Mouse (Mus musculus) adrenal gland, adult 2 months (tissue): ENCODE measurements at regions not wholly inside any gene's neighbourhood (a gene's known extent, or its start where the extent isn't known, plus 50 kb on each side); places are given as distances from the start of the nearest gene placed in this dataset.
"Not testable (repeated sequence)": the region's sequence is repeated elsewhere in the genome, so short reads cannot be mapped to it uniquely, and the experiment has no call there.

Source experiments
- DNase-seq: peaks from one replicate; pipeline ENCODE4 v3.0.0; 2021

DNA sequence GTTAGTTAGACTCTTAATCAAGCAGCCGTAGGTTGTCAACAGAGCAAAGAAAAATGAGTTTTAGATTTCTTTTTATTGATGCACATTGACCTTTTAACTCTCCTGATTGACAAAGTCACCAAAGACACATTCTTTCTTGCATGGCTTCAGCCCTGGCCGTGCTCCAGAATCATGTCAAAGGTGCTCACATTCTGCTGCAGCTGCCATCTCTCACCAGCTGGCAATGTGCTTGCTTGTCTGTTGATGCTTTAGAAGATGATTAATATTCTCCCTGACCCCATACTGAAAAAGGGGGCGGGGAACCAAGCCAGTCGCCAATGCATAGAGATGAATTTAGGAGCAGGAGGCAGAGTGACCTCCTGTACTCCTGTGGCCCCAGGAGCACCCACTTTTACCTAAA is 510.1 kb downstream of the Hace1 start:
- no peak for DNase-seq

DNA sequence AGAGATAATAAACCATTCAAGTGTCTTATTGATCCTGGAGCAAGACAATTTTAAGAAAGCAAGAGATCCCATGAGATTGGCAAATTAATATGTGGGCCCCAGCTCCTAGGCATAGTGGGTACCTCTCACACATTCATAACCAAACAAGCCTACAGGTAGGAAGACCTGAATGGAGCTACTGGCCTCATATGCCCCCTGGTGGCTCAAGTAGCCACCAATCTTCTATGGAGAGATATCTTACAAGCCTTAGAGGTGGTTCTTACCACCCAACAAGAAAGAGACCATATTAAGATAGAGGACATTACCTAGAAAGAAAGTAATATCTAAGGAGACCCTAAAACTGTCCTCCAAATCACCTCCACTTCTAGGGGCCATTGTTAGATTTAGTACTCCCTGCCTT is 523.2 kb downstream of the Hace1 start:
- DNase-seq, result no peak

DNA sequence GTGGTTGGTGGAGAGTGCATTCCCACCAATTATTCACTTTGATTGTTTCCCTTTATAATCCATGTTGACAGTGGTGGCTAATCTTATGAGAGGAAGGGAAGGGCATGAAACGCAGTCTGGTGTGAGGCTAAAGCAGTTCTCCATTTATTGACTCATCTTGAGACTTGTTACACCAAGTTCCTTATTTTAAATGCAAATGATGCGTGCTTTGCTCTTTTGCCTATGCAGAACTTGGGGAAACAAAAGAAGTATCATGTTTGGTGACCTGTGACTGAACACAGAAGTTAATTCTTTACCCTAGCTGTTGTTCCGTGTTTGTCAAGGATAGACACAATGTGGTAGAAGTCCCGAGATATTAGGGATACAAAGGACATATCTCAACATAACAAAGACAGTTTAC is 531.2 kb downstream of the Hace1 start:
- DNase-seq, result no peak

DNA sequence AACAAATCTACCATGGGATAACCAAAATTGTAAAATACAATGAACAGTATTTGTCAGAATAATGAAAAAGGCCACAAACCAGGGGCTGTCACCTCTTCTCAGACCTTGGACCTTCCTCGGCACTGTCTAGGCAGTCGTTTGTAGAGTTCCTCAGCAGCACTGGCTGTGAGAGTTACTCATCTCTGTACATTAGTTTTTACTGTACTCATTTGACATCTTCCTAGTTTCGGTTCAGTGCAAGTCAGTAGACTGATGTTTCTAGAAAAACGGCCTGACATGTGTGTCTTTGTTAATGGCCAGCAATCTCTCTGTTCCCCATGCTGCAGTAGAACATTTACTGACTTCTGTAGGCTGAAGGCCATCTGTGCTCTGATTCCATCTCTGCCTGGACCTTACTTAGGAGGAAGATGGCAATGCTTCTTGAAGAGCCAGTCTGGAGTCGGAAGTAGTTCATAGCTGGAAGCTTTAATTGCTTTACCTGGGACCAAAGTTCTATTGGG is 537.1 kb downstream of the Hace1 start:
- DNase-seq, result no peak

DNA sequence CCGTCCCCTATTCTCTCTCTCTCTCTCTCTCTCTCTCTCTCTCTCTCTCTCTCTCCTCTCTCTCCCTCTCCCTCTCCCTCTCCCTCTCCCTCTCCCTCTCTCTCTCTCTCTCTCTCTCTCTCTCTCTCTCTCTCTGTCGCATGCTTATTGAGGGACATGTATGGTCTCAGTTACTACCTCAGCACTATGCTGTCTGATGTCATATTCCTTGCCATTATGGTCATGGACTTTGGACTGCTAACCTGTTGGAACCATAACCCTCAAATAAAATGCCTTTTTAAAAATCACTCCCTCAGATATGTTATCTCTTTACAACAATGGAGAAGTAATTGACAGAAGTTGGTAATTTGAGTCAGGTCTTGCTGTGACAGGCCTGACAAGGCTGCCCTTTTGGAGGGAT is 544.8 kb downstream of the Hace1 start:
- not testable (repeated sequence) for DNase-seq

DNA sequence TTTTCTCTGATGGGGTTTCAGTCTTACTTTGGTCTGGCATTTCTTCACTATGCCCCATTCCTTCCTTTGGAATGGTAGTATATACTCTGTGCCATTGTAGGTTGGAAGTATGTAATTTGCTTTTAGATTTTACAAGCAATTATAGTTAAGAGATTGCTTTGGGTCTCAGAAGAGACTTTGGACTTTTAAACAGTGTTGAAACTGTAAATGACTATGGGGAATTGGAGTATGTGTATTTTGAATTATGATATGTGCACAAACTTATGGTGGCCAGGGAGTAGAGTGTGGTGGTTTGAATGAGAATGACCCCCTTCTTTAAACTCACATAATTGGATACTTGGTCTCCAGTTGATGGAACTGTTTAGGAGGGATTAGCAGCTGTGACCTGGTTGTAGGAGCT is 546.2 kb downstream of the Hace1 start:
- no peak for DNase-seq

DNA sequence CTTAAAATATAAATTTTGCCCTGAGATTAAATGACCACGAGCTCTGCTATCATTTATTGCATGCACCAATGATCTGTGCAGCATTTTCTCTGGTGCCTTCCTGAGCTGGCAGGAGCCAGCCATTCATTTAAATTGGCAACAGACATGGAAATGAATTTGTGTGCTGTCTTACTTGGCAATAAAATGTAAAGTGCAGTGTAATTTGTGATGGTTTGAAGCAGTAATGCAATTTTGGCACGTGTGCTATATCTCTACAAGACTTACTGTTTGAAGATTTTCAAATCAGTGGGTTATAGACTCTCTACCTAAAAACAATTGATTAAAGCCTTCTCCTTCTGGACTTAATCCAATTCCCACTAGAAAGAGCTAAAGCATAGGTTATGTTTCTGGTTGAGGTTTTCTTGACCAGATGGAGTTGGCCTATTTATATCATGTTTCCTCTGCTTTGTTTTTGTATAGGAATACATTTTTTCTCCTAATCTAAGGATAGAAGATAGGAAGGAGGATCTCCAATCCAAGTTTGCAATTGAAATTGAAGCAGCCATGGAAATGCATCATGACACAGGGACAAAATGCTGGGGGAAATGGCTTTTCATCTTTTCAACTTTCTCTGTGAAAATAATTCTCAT is 557.6 kb downstream of the Hace1 start:
- DNase-seq, result no peak

DNA sequence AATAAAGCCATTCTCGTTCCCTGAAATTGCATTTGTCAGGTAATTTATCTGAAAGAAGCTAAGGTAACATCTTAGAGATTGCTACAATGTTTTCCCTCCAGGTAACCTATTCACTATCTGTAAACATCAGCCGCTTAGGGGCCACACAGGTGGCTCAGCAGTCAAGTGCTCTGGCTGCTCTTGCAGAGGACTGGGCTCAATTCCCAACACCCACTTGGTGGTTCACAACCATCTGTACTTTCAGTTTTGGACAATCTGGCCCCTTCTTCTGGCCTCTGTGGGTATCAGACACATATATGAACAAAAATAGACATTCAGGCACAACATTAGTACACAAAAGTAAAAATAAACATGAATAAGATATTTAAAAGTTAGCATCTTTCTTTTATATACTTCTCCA is 596.4 kb downstream of the Hace1 start:
- no peak for DNase-seq

DNA sequence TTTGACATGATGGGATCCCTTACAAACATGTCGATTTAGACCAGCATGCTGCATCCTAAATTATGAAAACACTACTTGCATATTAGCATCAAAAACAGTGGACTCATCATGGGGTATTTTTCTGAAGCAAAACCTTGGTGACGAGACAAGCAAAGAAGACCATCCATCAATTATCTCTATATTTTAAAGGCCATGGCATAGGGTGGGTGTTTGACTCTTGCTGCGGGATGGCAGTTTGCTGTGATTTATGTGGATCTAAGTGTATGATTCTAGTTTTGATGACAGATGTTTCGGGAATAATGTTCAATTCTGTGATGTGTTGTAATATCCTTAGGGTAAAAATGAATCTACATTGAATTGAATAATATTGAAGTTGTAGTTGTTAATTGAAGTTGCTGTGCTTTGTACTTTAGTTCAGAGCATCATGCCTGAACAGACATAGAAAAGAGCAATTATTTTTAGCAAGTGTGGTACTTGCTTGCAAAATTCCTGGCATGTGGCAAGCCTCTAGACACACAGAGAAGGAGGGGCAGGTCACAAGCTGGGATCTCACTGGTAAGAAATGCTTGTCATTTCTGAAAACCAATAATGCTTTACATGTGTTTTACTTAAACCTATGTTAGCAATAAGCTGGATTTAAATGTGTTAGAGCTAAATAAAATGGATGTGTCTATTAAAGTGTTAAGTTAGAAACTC is 608.3 kb downstream of the Hace1 start:
- DNase-seq, result no peak

DNA sequence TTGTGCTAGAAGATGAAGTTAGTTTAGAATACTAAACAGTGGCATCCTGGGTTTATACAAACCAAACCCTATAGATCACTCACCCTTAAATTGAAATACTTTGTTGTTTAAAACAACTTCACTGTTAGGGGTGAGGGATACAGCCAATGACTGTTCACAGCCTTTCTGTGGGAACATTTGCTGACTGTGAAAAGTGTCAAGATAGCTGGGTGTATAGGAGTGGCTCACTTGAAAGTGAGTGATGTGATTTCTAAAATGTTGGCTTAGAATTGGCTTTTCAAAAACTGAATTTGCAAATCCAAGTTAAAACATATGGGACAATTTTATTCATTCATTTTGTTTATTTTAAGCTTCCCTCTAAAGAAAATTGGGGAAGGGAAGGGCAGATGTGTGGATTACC is 616.5 kb downstream of the Hace1 start:
- no peak for DNase-seq

DNA sequence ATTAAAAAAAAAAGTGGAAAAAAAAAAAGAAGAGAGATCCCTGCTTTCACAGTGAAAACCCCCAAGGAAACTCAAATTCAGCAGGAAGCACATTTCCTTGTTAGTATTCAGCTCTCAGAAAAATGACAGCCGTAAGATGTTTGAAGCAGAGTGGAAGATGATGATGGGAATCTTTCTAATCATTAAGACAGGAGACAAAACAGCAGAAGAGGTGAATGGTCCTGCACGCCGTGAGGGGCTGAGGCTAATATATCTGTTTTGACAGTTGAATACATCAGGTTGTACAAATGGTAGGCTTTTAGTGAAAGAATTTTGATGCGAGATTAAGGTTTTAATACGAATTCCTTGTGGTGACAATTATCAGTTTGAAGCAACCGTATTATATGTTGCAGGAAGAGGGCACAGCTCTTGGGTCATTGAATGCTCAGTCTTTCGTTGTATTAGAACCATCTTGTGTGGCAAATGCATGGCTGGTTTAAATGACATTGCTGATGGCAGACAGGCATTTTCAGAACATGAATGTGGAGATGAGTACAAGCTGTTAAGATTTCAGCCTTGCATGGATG is 649.3 kb downstream of the Hace1 start:
- no peak for DNase-seq

DNA sequence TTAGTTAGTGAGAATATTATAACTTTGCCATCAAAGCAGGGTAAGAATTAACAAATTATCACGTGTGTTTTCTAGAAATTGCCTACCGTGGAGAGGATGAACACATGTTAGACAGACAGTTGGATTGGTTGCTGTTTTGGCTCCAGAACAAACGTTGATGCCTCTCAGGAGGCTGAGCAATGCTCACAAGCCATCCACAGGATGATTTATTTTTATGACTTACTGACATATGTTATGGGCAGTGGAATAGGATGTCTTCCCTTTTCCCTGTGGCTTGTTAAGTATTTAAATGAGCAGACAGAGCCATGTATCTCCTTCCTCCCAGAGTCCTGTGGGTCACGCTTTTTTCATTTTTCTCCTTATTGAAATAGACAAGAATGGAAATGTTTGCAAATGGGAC is 652.0 kb downstream of the Hace1 start:
- DNase-seq, result no peak

DNA sequence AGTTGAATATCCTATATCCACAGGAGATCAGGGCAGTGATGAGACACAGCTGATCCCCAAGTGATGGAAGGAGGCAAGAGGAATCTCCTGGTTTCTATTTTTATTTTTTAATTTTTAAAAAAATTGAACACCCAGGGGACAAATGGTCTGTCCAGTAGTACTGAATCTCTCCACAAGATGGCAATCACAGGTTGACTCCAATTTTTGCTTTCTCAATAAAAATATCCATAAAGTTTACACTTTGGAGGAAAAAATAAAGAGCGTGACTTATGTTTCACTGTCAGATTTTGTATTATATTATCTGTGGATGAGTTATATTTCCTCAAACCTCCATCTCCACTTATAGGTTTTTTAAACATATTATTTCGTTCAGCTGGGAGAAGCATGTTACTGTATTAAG is 658.0 kb downstream of the Hace1 start:
- no peak for DNase-seq

DNA sequence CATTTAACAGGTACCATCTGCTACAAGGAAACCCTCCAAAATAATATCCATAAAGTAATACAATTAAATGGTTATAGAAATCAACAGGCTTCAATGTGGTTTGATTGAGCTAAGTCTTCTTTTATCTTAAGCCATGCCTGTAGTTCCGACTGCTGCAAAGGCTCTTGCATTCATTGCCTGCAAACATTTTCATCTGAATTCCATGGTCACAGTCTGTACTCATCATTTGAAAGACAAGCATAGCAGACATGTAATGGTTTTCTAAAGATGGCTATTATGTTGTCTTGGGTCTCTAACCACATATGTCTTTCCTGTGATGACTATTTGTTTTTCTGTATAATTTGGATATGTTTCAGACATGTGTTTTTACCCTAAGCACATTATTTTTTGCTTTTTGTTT is 677.9 kb downstream of the Hace1 start:
- DNase-seq, result no peak

DNA sequence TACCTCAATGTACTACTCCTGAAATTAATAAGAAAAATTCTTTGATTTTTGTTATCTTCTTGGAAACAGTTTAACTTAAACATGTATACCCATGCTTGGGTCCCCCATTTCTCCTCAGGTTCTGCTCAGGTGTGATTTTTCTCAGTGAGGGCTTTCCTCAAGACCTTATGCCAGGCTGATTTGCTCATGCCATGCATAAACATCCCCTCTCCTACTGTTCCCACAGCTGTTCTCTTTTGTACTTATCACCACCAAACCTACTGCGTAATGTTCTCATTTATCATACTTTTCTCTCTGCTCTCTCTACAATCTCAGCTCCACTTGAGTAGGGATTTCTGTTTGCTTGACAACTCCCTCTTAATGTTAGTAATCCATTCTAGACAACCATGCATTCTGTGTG is 692.1 kb downstream of the Hace1 start:
- DNase-seq, result no peak

DNA sequence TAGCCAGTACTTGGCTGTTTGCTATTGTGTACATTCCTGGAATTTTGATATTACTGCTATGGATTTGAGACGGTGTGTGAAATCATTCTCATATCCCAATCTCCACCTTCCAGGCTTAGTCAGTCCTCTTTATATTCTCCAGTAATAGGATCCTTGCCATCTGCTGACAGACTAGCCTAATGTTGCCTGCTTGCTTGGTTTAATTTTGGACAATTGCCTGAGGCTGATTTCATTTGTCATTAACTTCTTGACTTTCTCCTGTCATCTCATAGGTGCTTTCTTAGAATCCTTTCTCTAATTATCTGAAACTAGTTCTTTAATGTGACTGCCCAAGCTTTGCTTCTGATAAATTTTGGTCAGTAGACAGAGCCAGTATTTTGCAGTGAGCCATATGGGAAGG is 696.2 kb downstream of the Hace1 start:
- no peak for DNase-seq

DNA sequence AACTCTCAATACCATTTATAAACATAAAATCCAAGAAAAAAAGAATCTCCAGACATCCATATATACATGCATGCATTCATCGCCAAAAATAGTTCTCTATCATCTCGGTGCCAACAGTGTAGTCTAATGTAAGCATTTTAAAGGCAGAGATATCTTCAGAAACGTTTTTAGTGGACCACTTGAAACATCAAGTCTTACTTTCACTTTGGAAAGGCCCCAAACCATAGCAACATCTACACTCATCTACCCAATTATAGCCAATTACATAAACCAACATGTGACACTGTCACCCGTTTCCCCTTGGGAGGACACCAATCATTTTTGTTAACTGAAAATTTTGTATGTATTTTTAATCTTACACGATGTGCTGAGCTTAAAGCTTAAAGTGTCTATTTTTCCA is 716.7 kb downstream of the Hace1 start:
- DNase-seq, result no peak

DNA sequence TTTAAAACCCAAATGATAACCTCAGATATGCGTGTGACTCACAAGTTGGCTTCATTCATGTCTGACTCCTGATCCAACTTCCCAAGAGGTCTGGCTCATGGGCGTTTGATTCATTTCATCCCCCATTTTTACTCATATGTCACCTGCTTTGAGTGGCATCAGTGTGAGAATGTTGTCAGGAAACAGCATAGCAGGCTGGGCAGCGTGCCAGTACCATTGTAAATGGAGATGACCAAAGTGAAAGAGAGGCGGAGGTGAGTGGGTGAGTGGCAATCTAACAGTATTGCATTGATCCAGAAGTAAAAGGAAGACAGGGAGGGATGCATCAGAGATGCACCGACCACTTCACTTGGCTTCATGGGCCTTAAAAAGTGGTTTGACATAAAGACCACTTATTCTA is 720.7 kb downstream of the Hace1 start:
- DNase-seq, result peak; percentile 1

DNA sequence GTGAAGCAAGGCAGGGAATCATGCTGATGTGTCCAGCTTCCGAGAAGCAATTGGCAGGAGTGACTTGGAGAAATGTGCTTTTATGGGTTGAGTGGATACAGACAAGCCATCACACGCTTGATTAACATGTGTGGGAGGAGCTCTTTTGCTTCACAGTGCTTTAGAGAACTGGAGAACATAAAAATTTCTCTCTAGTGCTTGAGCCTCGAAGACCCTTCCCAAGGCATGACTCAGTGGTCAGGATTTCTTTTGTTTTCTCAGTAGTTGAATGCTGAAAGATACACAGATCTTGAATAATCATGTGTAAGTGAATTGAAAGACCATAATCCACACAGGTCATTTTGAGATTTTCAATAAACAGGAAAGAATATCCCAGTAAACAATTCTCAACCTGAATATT is 721.9 kb downstream of the Hace1 start:
- no peak for DNase-seq

DNA sequence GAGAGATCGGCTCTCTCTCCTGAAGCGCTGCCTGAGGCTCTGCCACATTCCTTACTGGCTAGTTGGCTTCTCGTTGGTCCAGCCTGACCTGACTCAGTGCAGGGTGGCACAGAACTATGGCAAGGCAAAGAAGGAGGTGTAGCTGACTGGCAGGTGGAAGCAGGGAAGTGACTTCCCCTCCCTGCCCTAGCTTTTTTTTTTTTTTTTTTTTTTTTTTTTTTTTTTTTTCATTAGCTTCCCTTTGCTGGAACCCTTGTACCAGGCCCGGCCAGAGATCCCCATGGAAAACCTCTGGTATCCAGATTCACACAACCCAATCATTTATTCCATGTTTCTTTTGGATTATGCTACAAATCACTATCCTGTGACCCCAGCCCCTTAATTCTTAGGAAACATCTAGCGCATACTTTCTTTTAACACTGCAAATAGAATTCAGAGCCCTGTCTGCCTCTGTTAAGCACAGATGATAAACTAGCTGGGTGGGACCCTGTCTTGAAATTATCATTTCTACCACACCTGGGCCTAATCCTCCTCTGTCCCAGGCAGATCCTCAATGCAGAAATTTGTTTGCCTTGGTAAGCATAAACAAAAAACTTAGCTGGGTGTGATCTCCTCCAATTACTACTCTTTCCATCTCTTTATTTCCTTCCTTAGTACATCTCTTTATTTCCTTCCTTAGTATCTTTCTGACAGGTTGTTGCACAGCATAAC is 742.9 kb downstream of the Hace1 start:
- peak; percentile 1 for DNase-seq

DNA sequence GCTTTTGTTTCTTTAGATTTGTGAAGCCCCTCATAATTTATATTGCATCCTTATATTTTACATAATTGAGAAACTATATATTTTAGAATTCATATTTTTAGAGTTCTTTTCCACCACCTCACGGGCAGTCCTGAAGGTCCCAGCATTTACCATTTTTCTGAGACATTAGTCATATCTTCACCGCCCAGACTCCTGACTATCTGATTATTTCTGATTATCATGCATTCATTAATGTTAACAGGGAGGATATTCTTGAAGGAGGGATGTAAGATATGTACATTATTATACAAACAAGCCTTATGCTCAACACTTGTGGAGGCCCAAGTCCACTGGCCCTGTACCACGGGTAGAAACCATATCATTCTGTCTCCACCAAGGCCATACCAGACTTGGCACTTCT is 743.4 kb downstream of the Hace1 start:
- no peak for DNase-seq

DNA sequence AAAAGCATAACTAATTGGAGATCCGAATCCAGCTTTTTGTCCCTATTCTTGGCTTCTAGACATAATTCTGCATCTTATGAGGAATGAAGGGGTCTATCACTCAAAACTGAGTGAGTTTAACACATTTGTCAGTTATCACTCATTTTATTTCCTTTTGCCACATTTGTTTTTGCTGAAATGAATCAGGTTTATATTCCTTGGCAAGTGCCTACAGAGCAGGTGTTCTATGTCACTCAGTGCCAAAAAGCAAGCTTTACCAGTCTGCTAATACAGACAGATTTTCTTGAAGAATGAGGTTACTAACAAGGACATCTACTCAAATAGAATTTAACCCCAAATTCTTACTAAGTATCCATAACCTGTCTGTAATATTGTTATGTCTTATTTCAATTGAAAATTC is 751.4 kb downstream of the Hace1 start:
- no peak for DNase-seq

DNA sequence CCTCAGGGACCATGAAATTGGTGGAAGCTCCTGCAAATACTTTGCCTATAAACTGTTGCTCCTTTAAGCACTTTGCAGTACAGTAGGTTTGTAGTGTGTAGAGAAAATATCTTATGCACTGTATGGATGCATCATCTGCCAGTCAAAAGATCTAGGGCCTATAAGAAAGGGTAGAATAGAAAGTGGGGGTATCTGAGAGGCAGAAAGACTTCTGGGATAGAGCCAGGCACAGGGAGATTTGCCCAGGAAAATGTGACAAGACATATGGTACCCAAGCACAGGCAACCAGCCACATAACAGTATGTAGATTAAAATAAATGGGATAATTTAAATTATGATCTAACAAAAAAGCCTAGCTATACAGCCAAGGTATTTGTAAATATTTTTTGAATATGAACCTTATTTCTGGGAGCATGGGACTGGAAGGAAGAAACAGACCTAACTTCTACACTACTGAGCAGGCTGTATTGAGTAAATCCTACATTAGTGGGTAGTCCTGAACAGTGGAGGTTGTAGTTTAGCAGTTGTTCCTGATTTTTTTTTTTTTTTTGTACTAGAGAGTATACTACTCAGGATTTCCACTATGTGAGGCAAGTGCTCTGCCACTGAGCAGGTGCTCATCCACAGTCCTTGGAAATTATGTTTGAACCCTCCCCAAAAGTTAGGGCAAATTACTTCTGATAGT is 754.1 kb downstream of the Hace1 start:
- DNase-seq, result no peak
